Mouse (Mus musculus): Measurements from ENCODE around the gene Cldn22. TPM values are rescaled to one million over a fixed set of nuclear protein-coding genes. Genes with fewer than 3 reads are reported as not detected.
"Not testable (repeated sequence)": the region's sequence is repeated elsewhere in the genome, so short reads cannot be mapped to it uniquely, and the experiment has no call there.

Gene Cldn22
- polyA plus RNA-seq, 1 experiment from 2014 or later: not detected

- H3K27me3 ChIP-seq (ENCODE audit: control insufficient read depth, insufficient read depth, low read length): no peaks in the 10 kb centered on the region
- H3K36me3 ChIP-seq (ENCODE audit: control insufficient read depth, insufficient read depth, low read length): no peaks in the 10 kb centered on the region
- H3K4me1 ChIP-seq (ENCODE audit: control insufficient read depth, insufficient read depth, low read length): peaks cover 10% of the 10 kb centered on the region
- WGBS (ENCODE audit: insufficient replicate concordance): 82% methylated on average over 20 of the region's 20 CpGs
- no peak overlapping the region for H3K9ac ChIP-seq (ENCODE audit: low read depth, low read length)
- ATAC-seq (replicated peaks; ENCODE audit: insufficient number of reproducible peaks, low FRiP score, low TSS enrichment): no peak
- no peak overlapping the region for H3K4me2 ChIP-seq
- H3K27ac ChIP-seq (ENCODE audit: low read depth, low read length): no peak overlapping the region
- H3K4me3 ChIP-seq (ENCODE audit: low read depth, low read length): no peak overlapping the region
- no peaks in the 10 kb centered on the region for H3K9me3 ChIP-seq (replicated peaks; ENCODE audit: control insufficient read depth, low read length)
Measured at GRCm38 (mm10) chr8:47820914-47821772, 3.1 kb upstream of the Cldn22 start.

DNA sequence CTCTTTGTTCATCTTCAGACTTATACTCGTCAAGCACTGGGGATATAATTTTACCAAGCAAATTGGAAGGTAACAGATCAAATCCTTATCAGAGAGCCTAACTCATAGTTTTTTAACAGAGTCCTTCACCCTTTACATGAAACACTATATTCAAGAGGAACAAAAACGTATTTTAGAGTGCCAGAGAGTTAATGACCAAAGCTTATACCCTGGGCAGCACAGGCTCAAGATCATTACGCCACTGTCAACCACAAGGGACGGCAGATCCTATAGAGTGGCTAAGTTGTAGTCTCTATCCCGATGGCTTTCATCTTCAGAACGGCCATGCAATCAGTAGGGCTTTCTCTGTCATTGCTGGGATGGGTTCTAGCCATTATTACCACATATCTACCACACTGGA is 2.4 kb upstream of the Cldn22 start, which contains the start of gene Cldn24:
Cldn24 (plus strand) TSS at position 301 of the 400 bp plus-strand sequence.
- Histone ChIP-seq H3K4me3 (ENCODE audit: low read depth, low read length) (no peak within 1 kb of the TSS), H3K4me1 (ENCODE audit: control insufficient read depth, insufficient read depth, low read length) (peaks cover 10% of the 10 kb centered on the region), H3K27me3 (ENCODE audit: control insufficient read depth, insufficient read depth, low read length) (no peaks in the 10 kb centered on the region), H3K9me3 (replicated peaks; ENCODE audit: control insufficient read depth, low read length) (no peaks in the 10 kb centered on the region), H3K27ac (ENCODE audit: low read depth, low read length) (no peak within 1 kb of the TSS), H3K36me3 (ENCODE audit: control insufficient read depth, insufficient read depth, low read length) (no peaks in the 10 kb centered on the region), H3K9ac (ENCODE audit: low read depth, low read length) (no peak within 1 kb of the TSS), H3K4me2 (no peak within 1 kb of the TSS)
- 80% methylated on average over 6 of the region's 6 CpGs for WGBS (ENCODE audit: insufficient replicate concordance)
- no peak for ATAC-seq (replicated peaks; ENCODE audit: insufficient number of reproducible peaks, low FRiP score, low TSS enrichment)

- WGBS (ENCODE audit: insufficient replicate concordance): 76% methylated on average over 7 of the region's 9 CpGs
- H3K9ac ChIP-seq (ENCODE audit: low read depth, low read length); H3K4me3 ChIP-seq (ENCODE audit: low read depth, low read length); H3K27me3 ChIP-seq (ENCODE audit: control insufficient read depth, insufficient read depth, low read length); H3K27ac ChIP-seq (ENCODE audit: low read depth, low read length); H3K4me2 ChIP-seq; H3K9me3 ChIP-seq (replicated peaks; ENCODE audit: control insufficient read depth, low read length); H3K36me3 ChIP-seq (ENCODE audit: control insufficient read depth, insufficient read depth, low read length); ATAC-seq (replicated peaks; ENCODE audit: insufficient number of reproducible peaks, low FRiP score, low TSS enrichment): not testable (repeated sequence)
- H3K4me1 ChIP-seq (ENCODE audit: control insufficient read depth, insufficient read depth, low read length): peaks cover 10% of the 10 kb centered on the region
Measured at GRCm38 (mm10) chr8:47822541-47822940, 1.7 kb upstream of the Cldn22 start.

GRCm38 (mm10) chr8:47823777-47824176 is 505 bp upstream of the Cldn22 start:
- Histone ChIP-seq H3K27me3 (ENCODE audit: control insufficient read depth, insufficient read depth, low read length) (no peaks in the 10 kb centered on the region), H3K4me3 (ENCODE audit: low read depth, low read length) (no peak overlapping the region), H3K4me2 (no peak overlapping the region), H3K36me3 (ENCODE audit: control insufficient read depth, insufficient read depth, low read length) (peaks cover 5% of the 10 kb centered on the region), H3K4me1 (ENCODE audit: control insufficient read depth, insufficient read depth, low read length) (peaks cover 10% of the 10 kb centered on the region), H3K9me3 (replicated peaks; ENCODE audit: control insufficient read depth, low read length) (no peaks in the 10 kb centered on the region), H3K27ac (ENCODE audit: low read depth, low read length) (no peak overlapping the region), H3K9ac (ENCODE audit: low read depth, low read length) (no peak overlapping the region)
- 75% methylated on average over 10 of the region's 10 CpGs for WGBS (ENCODE audit: insufficient replicate concordance)
- ATAC-seq (replicated peaks; ENCODE audit: insufficient number of reproducible peaks, low FRiP score, low TSS enrichment): no peak

GRCm38 (mm10) chr8:47825596-47825995 is 1.3 kb downstream of the Cldn22 start:
- Histone ChIP-seq H3K4me1 (ENCODE audit: control insufficient read depth, insufficient read depth, low read length) (peaks cover 10% of the 10 kb centered on the region), H3K9ac (ENCODE audit: low read depth, low read length) (no peak overlapping the region), H3K27me3 (ENCODE audit: control insufficient read depth, insufficient read depth, low read length) (no peaks in the 10 kb centered on the region), H3K36me3 (ENCODE audit: control insufficient read depth, insufficient read depth, low read length) (peaks cover 11% of the 10 kb centered on the region), H3K4me2 (no peak overlapping the region), H3K9me3 (replicated peaks; ENCODE audit: control insufficient read depth, low read length) (no peaks in the 10 kb centered on the region), H3K27ac (ENCODE audit: low read depth, low read length) (no peak overlapping the region), H3K4me3 (ENCODE audit: low read depth, low read length) (no peak overlapping the region)
- 40% methylated on average over 5 of the region's 5 CpGs for WGBS (ENCODE audit: insufficient replicate concordance)
- no peak for ATAC-seq (replicated peaks; ENCODE audit: insufficient number of reproducible peaks, low FRiP score, low TSS enrichment)

DNA sequence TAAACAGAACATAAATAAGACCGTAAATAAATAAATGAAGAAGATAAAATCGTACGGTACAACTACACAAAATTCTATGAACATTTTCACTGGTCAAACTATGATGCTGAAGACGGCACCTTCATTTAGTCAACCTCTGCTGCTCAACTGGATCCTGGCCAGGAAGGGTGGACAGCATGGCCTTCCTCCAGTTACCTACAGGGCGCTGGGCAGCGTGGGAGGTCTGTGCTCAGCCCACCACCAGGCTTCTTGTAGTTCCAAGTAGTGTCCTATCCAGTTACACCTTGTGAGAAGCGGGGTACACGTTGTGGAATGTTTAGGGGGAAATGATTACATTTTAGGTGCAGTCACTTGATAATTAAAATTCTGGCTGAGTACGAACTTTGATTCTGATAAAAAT is 2.6 kb downstream of the Cldn22 start:
- Histone ChIP-seq H3K4me3 (ENCODE audit: low read depth, low read length) (no peak overlapping the region), H3K9me3 (replicated peaks; ENCODE audit: control insufficient read depth, low read length) (no peaks in the 10 kb centered on the region), H3K9ac (ENCODE audit: low read depth, low read length) (no peak overlapping the region), H3K36me3 (ENCODE audit: control insufficient read depth, insufficient read depth, low read length) (peaks cover 19% of the 10 kb centered on the region), H3K27me3 (ENCODE audit: control insufficient read depth, insufficient read depth, low read length) (no peaks in the 10 kb centered on the region), H3K4me2 (no peak overlapping the region), H3K27ac (ENCODE audit: low read depth, low read length) (no peak overlapping the region), H3K4me1 (ENCODE audit: control insufficient read depth, insufficient read depth, low read length) (peaks cover 7% of the 10 kb centered on the region; the same call in 1 of the 2 replicates)
- ATAC-seq (replicated peaks; ENCODE audit: insufficient number of reproducible peaks, low FRiP score, low TSS enrichment): no peak
- WGBS (ENCODE audit: insufficient replicate concordance): 81% methylated on average over 9 of the region's 9 CpGs

DNA sequence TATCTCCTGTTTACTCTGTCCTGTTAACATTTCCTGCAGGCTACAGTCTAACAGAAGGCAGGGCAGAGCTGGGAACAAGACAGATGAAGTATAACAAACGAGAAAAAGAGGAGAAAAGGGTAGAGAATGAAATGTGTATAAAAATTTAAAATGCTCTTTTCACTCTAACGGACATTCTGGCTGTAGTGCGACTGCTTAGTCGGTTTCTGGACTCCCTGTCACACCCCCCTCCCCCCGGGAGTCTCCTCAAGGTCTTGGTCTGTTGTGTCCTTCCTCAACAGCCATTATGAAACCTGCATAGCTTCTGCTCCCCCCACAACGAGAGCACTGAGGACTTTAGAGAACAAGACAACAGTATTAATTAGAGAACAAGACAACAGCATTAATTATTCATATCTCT is 8.3 kb downstream of the Cldn22 start:
- Histone ChIP-seq H3K9me3 (replicated peaks; ENCODE audit: control insufficient read depth, low read length) (no peaks in the 10 kb centered on the region), H3K4me1 (ENCODE audit: control insufficient read depth, insufficient read depth, low read length) (no peaks in the 10 kb centered on the region), H3K27ac (ENCODE audit: low read depth, low read length) (no peak overlapping the region), H3K4me2 (no peak overlapping the region), H3K27me3 (ENCODE audit: control insufficient read depth, insufficient read depth, low read length) (no peaks in the 10 kb centered on the region), H3K9ac (ENCODE audit: low read depth, low read length) (no peak overlapping the region), H3K4me3 (ENCODE audit: low read depth, low read length) (no peak overlapping the region), H3K36me3 (ENCODE audit: control insufficient read depth, insufficient read depth, low read length) (peaks cover 21% of the 10 kb centered on the region)
- no peak for ATAC-seq (replicated peaks; ENCODE audit: insufficient number of reproducible peaks, low FRiP score, low TSS enrichment)
- 81% methylated on average over 6 of the region's 6 CpGs for WGBS (ENCODE audit: insufficient replicate concordance)

DNA sequence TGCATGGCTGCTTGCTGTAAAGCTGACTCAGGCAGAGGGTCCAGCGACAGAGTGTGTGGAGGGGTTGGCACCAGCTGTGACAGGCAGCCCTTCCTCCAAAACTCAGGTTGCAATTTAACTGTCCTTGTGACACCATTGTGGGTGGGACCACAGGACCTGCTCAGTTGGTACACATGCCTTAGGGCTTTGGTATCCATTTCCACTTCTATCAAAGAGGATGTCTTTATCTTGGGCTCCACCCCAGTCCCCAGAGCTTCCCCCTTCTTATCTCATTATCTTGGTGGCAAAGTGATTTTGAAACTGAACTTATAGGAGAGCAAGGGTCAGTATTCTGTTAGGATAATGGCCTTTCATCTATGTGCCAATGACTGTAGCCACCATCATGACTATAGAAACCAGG is 9.7 kb downstream of the Cldn22 start:
- H3K4me2 ChIP-seq: no peak overlapping the region
- H3K9ac ChIP-seq (ENCODE audit: low read depth, low read length): no peak overlapping the region
- ATAC-seq (replicated peaks; ENCODE audit: insufficient number of reproducible peaks, low FRiP score, low TSS enrichment): no peak
- WGBS (ENCODE audit: insufficient replicate concordance): 65% methylated on average over 1 of the region's 1 CpGs
- no peak overlapping the region for H3K4me3 ChIP-seq (ENCODE audit: low read depth, low read length)
- no peaks in the 10 kb centered on the region for H3K27me3 ChIP-seq (ENCODE audit: control insufficient read depth, insufficient read depth, low read length)
- H3K9me3 ChIP-seq (replicated peaks; ENCODE audit: control insufficient read depth, low read length): no peaks in the 10 kb centered on the region
- no peak overlapping the region for H3K27ac ChIP-seq (ENCODE audit: low read depth, low read length)
- peaks cover 16% of the 10 kb centered on the region for H3K36me3 ChIP-seq (ENCODE audit: control insufficient read depth, insufficient read depth, low read length)
- H3K4me1 ChIP-seq (ENCODE audit: control insufficient read depth, insufficient read depth, low read length): no peaks in the 10 kb centered on the region

DNA sequence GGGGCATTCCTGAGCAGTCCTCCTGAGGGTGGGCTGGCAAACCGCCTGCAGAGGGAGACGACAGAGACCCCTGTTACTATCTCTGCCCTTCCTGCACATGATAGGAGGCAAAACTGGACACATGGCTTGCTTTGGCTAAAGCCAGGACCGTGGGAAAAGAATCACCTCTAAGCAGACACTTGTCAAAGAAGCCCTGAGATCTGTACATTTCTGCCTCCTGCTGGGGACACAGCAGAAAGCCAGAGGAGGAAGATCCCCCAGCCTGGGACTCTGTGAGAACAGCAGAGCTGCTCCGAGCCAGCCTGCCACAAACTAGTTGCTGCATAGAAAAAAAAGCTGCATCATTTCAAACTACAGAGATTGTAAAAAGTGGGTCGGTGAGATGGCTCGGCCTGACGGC is 18.8 kb downstream of the Cldn22 start:
- H3K9me3 ChIP-seq (replicated peaks; ENCODE audit: control insufficient read depth, low read length): no peaks in the 10 kb centered on the region
- peaks cover 33% of the 10 kb centered on the region for H3K36me3 ChIP-seq (ENCODE audit: control insufficient read depth, insufficient read depth, low read length)
- no peak for ATAC-seq (replicated peaks; ENCODE audit: insufficient number of reproducible peaks, low FRiP score, low TSS enrichment)
- no peak overlapping the region for H3K4me3 ChIP-seq (ENCODE audit: low read depth, low read length)
- no peaks in the 10 kb centered on the region for H3K27me3 ChIP-seq (ENCODE audit: control insufficient read depth, insufficient read depth, low read length)
- H3K4me1 ChIP-seq (ENCODE audit: control insufficient read depth, insufficient read depth, low read length): no peaks in the 10 kb centered on the region
- H3K9ac ChIP-seq (ENCODE audit: low read depth, low read length): no peak overlapping the region
- whole genome bisulfite sequencing (ENCODE audit: insufficient replicate concordance): 77% methylated on average over 7 of the region's 7 CpGs
- no peak overlapping the region for H3K4me2 ChIP-seq
- 0 out of 2 replicates have a peak overlapping the region, but pooled peaks have one; percentile 15 for H3K27ac ChIP-seq (ENCODE audit: low read depth, low read length)

Data from heart, embryonic 11.5 days (tissue).